Mouse (Mus musculus) neutrophil, adult 59 days (primary cell): ENCODE data around the gene Olfr889. TPM values are rescaled to one million over a fixed set of nuclear protein-coding genes. Genes with fewer than 3 reads are reported as not detected.

Experiments used
- total RNA-seq, 2 experiments: library from RNA; stranded (reverse); gene quantifications; 1 replicate in 1 of 2; 2 replicates in 1 of 2; pipeline ENCODE4 v1.2.4; 2023

The Olfr889 gene
- total RNA-seq, result not detected

DNA sequence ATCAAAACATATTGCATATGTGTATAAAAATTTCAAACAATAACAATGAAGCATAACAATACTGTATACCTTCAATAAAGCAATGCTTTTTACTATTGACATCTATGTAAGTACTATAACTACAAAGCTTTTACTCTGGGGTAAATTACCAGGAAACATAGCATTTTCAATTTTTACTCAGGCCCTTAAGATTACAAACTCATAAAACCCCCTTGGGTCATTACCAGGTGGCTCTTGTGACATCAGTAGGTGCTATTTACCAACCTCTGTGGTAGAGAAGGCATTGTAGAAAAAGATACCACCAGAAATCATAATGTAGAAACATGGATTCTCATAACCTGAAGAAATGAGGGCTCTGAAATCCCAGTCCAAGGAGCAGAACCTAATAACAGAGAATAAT lies at the start of gene Olfr889:
Gene Olfr889, plus strand, starts transcription at position 301 of the 400 bp plus-strand sequence.

DNA sequence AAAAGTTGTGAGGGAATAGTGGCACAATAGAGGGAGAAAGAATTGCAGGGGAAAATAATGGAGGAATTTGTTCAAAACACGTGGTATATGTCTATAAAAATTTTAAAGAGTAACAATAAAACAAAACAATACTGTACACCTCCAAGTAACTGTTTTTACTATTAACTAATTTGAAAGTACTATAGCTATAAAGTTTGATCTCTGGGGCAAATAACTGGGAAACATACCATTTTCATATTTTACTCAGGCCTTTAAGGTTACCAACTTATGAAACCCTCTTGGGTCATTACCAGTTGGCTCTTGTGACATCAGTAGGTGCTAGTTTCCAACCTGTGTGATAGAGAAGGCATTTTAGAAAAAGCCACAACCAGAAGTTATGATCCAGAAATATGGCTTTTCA lies 31.2 kb upstream of the Olfr889 start, which contains the start of gene Olfr887:
Gene Olfr887, plus strand, starts transcription at position 301 of the 400 bp plus-strand sequence.

DNA sequence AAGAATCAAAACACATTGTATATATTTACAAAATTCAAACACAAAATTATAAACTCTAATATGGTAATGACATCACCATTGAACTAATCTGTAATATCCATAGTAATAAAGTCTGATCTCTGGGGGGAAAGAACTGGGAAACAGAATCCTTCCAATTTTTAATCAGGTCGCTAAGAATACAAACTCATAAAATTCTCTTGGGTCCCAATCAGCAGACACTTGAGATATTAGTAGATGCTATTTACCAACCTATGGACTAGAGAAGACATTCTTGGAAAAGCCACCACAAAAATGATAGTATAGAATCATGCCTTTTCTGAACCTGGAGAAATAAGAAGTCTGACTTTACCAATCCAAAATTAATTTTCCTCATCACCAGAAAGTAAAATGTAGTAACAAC lies 7.2 kb upstream of the Olfr889 start, which contains the start of gene Olfr888:
Gene Olfr888, plus strand, starts transcription at position 301 of the 400 bp plus-strand sequence.

DNA sequence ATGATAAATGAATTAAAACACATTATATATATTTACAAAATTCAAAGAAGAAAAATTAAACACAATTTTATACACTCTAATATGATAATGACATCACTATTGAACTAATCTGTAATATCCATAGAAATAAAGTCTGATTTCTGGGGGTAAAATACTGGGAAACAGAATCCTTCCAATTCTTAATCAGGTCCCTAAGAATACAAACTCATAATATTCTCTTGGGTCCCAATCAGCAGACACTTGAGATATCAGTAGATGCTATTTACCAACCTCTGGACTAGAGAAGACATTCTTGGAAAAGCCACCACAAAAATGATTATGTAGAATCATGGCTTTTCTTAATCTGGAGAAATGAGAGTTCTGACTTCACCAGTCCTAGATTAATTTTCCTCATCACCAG lies 27.2 kb downstream of the Olfr889 start, which contains the start of gene Olfr890:
Gene Olfr890, plus strand, starts transcription at position 301 of the 400 bp plus-strand sequence.

Other genes with a start within 250 kb of the Olfr889 start
- not detected for gene Olfr145, start 218.5 kb upstream of the Olfr889 start, total RNA-seq
- not detected for gene Olfr878, start 197.4 kb upstream of the Olfr889 start, total RNA-seq
- not detected for gene Olfr881, start 123.4 kb upstream of the Olfr889 start, total RNA-seq
- not detected for gene Olfr883, start 89.4 kb upstream of the Olfr889 start, total RNA-seq
- not detected for gene Olfr884, start 68.6 kb upstream of the Olfr889 start, total RNA-seq
- not detected for gene Olfr885, start 53.9 kb upstream of the Olfr889 start, total RNA-seq
- not detected for gene Olfr887, start 31.1 kb upstream of the Olfr889 start, total RNA-seq
- not detected for gene Olfr888, start 7.1 kb upstream of the Olfr889 start, total RNA-seq
- not detected for gene Olfr890, start 27.3 kb downstream of the Olfr889 start, total RNA-seq
- not detected for gene Olfr891, start 65.6 kb downstream of the Olfr889 start, total RNA-seq
- not detected for gene Olfr893, start 93.2 kb downstream of the Olfr889 start, total RNA-seq
- not detected for gene Olfr894, start 102.9 kb downstream of the Olfr889 start, total RNA-seq
- gene Olfr143, start 137.6 kb downstream of the Olfr889 start, total RNA-seq, result not detected
- not detected for gene Olfr895, start 152.7 kb downstream of the Olfr889 start, total RNA-seq
- gene Olfr896-ps1, start 175.9 kb downstream of the Olfr889 start, total RNA-seq, result not detected
- gene Olfr25, start 213.9 kb downstream of the Olfr889 start, total RNA-seq, result not detected
- not detected for gene Olfr898, start 233.2 kb downstream of the Olfr889 start, total RNA-seq